8 mouse cellular contexts compared by ENCODE assay signal in the genomic region with DNA sequence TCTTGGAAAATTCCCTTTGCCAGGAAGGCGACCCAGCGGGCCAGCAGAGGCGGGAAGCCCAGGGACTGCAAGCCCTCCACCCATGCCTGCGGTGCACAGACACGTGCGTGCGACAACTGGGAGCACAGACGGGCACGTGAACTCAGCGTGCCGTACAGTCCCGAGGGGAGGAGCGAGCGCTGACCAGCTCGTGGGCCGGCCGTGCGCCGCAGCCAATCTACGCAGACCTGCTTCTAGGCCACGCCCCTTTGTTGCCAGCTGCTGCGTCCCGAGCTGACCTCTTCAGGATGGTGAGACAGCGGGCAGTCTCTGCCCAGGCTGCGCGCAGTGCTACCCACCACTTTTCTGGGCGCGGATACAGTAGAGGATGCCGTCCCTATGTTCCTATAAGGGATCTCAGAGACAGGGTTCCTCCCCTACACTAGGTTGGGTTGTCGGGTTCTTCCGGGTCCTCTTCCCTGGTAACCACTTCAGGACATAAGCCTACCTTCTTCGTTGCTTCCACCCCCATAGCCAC. TPM values are rescaled to one million over a fixed set of nuclear protein-coding genes. Genes with fewer than 3 reads are reported as not detected.
A peak's percentile ranks its signal among the peaks of the same experiment; 100 is the strongest.
DNase-seq lines count a peak whose midpoint lies in the region; ATAC-seq and TF ChIP-seq lines count a peak whose summit lies in the region.

No protein-coding gene starts in this region.

- no peak for TF ChIP-seq CTCF in lung, embryonic 14.5 days (IDR thresholded peaks at IDR 0.05; ENCODE audit: low read depth)

- 0% methylated on average over 32 of the region's 32 CpGs for WGBS in lung, embryonic 14.5 days

- no peaks in the 10 kb centered on the region for H3K27me3 ChIP-seq in lung, embryonic 14.5 days (ENCODE audit: insufficient read depth, low read length)

- DNase-seq in MN1 (ENCODE audit: low spot score): peak; percentile 93
- DNase-seq in cerebellum, adult 9-10 months: peak; percentile 81
- DNase-seq in layer of hippocampus, adult 8-10 months (ENCODE audit: low spot score in 2 of 2): peak; percentile 87 to 88
- DNase-seq in lung, embryonic 14.5 days: peak; percentile 96
- peak; percentile 94 for DNase-seq in testis, postnatal 14 days (ENCODE audit: low spot score)

- no peaks in the 10 kb centered on the region for H3K9me3 ChIP-seq in lung, embryonic 14.5 days (ENCODE audit: low read depth, low read length)

- H3K4me3 ChIP-seq in lung, embryonic 14.5 days (ENCODE audit: low read depth, low read length): peak overlapping the region; percentile 39

- peak; percentile 94 for ATAC-seq in frontal cortex, adult (ENCODE audit: low TSS enrichment)
- ATAC-seq in hematopoietic stem cell, adult 5-6 weeks (replicated peaks in 1 of 2; ENCODE audit: insufficient read depth in 1 of 2, low FRiP score in 2 of 2, low TSS enrichment in 1 of 2, low read depth in 1 of 2, poor library complexity in 2 of 2, severe bottlenecking in 2 of 2): peak; percentile 95 to 98
- peak; percentile 100 for ATAC-seq in lung, embryonic 14.5 days (ENCODE audit: insufficient read depth)
- ATAC-seq in neutrophil, adult 5-6 weeks (ENCODE audit: extremely low read depth, insufficient number of reproducible peaks, low FRiP score, poor library complexity, severe bottlenecking): peak; percentile 94

- peak overlapping the region; percentile 45 for H3K9ac ChIP-seq in lung, embryonic 14.5 days

- H3K36me3 ChIP-seq in lung, embryonic 14.5 days (ENCODE audit: insufficient read depth): no peaks in the 10 kb centered on the region

- no peak overlapping the region for H3K27ac ChIP-seq in lung, embryonic 14.5 days (ENCODE audit: low read depth)

- H3K4me1 ChIP-seq in lung, embryonic 14.5 days (ENCODE audit: insufficient read depth): no peaks in the 10 kb centered on the region; the same call in 1 of the 2 replicates

- H3K4me2 ChIP-seq in lung, embryonic 14.5 days: peak overlapping the region; percentile 84

RNA-seq across cellular contexts. Expression of a gene that starts 18.4 kb away (rescaled TPM):
- 22.7 and 38.3 TPM in 2 replicates for total RNA-seq in hematopoietic stem cell, adult 5-6 weeks (2017)
- 10 to 100 TPM; 42.5 to 50.7 (median 45.4) TPM for total RNA-seq in layer of hippocampus, adult 8-10 months (2022)
- polyA plus RNA-seq in lung, embryonic 14.5 days (2014; fragmentation: Nextera tagmentation; extraction: Ambion mirVana): 28.8 and 30.0 TPM in 2 replicates
- total RNA-seq in neutrophil, adult 5-6 weeks (2017): 46.0 TPM in 2 replicates
